Mouse (Mus musculus): ENCODE data around the gene Slc9a4. TPM values are rescaled to one million over a fixed set of nuclear protein-coding genes. Genes with fewer than 3 reads are reported as not detected.

The Slc9a4 gene
- not detected in 2 replicates for polyA plus RNA-seq (2012; ENCODE audit: low replicate concordance)

DNA sequence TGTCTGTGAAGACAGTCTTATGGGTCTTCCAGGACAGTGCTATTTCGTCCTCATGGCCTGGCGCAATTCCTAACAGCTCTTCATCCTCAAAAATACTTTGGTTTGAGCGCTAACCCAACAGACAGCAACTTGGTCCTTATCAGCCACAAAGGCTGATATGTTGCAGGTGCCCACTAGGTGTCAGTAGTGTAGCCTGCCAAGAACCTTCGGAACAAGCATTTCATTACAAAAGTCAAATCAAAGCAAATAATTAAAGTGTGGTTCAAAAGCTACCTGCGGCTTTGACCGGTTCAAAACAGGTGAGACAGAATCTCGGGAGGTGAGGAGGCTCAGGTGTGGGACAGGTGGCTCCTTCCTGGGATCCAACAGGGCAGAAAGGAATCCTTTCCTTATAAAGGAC, at the start of gene Slc9a4:
Gene Slc9a4, plus strand, starts transcription at position 298 of the 400 bp plus-strand sequence.

Other genes starting within 250 kb of the Slc9a4 start
- 0.65 and 0.88 TPM in 2 replicates for gene Il1rl1, start 150.5 kb upstream of the Slc9a4 start, polyA plus RNA-seq (2012; ENCODE audit: low replicate concordance)
- 2.9 and 4.6 TPM in 2 replicates for gene Il18r1, start 114.5 kb upstream of the Slc9a4 start, polyA plus RNA-seq (2012; ENCODE audit: low replicate concordance)
- 1.8 and 3.6 TPM in 2 replicates for gene Il18rap, start 64.7 kb upstream of the Slc9a4 start, polyA plus RNA-seq (2012; ENCODE audit: low replicate concordance)
- gene Slc9a2, start 100.5 kb downstream of the Slc9a4 start, polyA plus RNA-seq (2012; ENCODE audit: low replicate concordance): 0.08 and 0.26 TPM in 2 replicates
- gene Mfsd9, start 210.6 kb downstream of the Slc9a4 start, polyA plus RNA-seq (2012; ENCODE audit: low replicate concordance): 0.75 and 1.3 TPM in 2 replicates
- gene Tmem182, start 225.5 kb downstream of the Slc9a4 start, polyA plus RNA-seq (2012; ENCODE audit: low replicate concordance): not detected in 2 replicates